Mouse (Mus musculus) forebrain, embryonic 13.5 days (tissue): Measurements from ENCODE around the gene Dnajc6. TPM values are rescaled to one million over a fixed set of nuclear protein-coding genes. Genes with fewer than 3 reads are reported as not detected.
A peak's percentile ranks its signal among the peaks of the same experiment; 100 is the strongest.

ENCODE experiments used
- ATAC-seq: fragments of 200-750 bp; cut with Nextera tagmentation; 2 replicates; pipeline ENCODE4 v1.8.0; 2017
- H3K27ac ChIP-seq: fragments of 300-500 bp; sonication (generic); 2 replicates; pipeline ENCODE4 v1.5.1; 2015; ENCODE audit warnings: inconsistent platforms, mild to moderate bottlenecking, moderate library complexity
- H3K27me3 ChIP-seq: fragments of 300-500 bp; sonication (generic); 2 replicates; pipeline ENCODE4 v1.6.1; 2015; ENCODE audit warnings: mild to moderate bottlenecking, inconsistent platforms
- H3K36me3 ChIP-seq: fragments of 300-500 bp; sonication (generic); 2 replicates; pipeline ENCODE4 v1.6.1; 2015; ENCODE audit warnings: mild to moderate bottlenecking, inconsistent platforms; ENCODE audit not compliant: poor library complexity, severe bottlenecking
- H3K4me1 ChIP-seq: fragments of 300-500 bp; sonication (generic); 2 replicates; pipeline ENCODE4 v1.6.1; 2015; ENCODE audit warnings: inconsistent platforms
- H3K4me2 ChIP-seq: fragments of 300-500 bp; sonication (generic); 2 replicates; pipeline ENCODE4 v1.6.1; 2015; ENCODE audit warnings: inconsistent platforms, mild to moderate bottlenecking, moderate library complexity
- H3K4me3 ChIP-seq: fragments of 300-500 bp; sonication (generic); 2 replicates; pipeline ENCODE4 v1.5.1; 2015; ENCODE audit warnings: mild to moderate bottlenecking, inconsistent platforms
- H3K9ac ChIP-seq: fragments of 300-500 bp; sonication (generic); 2 replicates; pipeline ENCODE4 v1.6.1; 2015; ENCODE audit warnings: mild to moderate bottlenecking, inconsistent platforms
- H3K9me3 ChIP-seq: fragments of 300-500 bp; sonication (generic); replicated peaks from 2 replicates; pipeline ENCODE4 v1.6.1; 2016; ENCODE audit warnings: inconsistent platforms
- WGBS: fragments of 180-500 bp; shearing (Covaris S2); methylation state at CpG from one replicate; pipeline ENCODE4 v1.1.7; 2015; 5-methylcytosine and 5-hydroxymethylcytosine counted together
- polyA plus RNA-seq: library from polyadenylated mRNA; unstranded; fragments of >200 nt; fragmentation: Nextera tagmentation; extraction: Ambion mirVana; gene quantifications from 2 replicates; pipeline ENCODE4 v1.2.1, GENCODE M21; 2015

Gene Dnajc6
- polyA plus RNA-seq, 1 experiment from 2014 or later, result 10.8 TPM

DNA sequence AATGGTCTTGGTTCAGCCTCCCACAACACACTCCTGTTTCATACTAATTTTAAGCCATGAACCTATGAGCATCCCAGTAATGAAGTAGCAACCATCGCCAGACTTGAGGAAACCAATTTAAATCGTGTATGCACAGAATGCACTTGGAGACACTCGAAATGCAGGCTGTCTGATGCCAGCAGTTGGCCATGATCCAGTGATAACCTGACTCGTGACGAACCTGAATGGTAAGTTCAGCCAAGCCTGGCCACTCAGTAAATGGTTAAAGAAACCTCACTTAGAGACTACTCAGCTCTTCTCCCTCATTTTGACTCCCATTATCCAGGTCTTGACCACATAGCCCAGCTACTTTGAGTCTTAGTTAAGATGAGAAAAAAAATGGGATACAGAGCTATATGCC lies 27.2 kb upstream of the Dnajc6 start:
- H3K4me1 ChIP-seq, result no peaks in the 10 kb centered on the region
- H3K4me2 ChIP-seq, result no peak overlapping the region
- H3K9me3 ChIP-seq, result no peaks in the 10 kb centered on the region
- no peaks in the 10 kb centered on the region for H3K27me3 ChIP-seq
- WGBS, result 75% methylated on average over 5 of the region's 5 CpGs
- no peak overlapping the region for H3K27ac ChIP-seq
- no peak overlapping the region for H3K4me3 ChIP-seq
- no peak for ATAC-seq
- no peak overlapping the region for H3K9ac ChIP-seq
- H3K36me3 ChIP-seq, result no peaks in the 10 kb centered on the region

GRCm38 (mm10) chr4:101470543-101470942 lies 25.9 kb upstream of the Dnajc6 start:
- Histone ChIP-seq H3K27ac (no peak overlapping the region), H3K4me3 (no peak overlapping the region), H3K9me3 (no peaks in the 10 kb centered on the region), H3K36me3 (no peaks in the 10 kb centered on the region), H3K9ac (no peak overlapping the region), H3K4me1 (no peaks in the 10 kb centered on the region), H3K4me2 (no peak overlapping the region), H3K27me3 (no peaks in the 10 kb centered on the region)
- no peak for ATAC-seq
- 65% methylated on average over 5 of the region's 5 CpGs for WGBS

DNA sequence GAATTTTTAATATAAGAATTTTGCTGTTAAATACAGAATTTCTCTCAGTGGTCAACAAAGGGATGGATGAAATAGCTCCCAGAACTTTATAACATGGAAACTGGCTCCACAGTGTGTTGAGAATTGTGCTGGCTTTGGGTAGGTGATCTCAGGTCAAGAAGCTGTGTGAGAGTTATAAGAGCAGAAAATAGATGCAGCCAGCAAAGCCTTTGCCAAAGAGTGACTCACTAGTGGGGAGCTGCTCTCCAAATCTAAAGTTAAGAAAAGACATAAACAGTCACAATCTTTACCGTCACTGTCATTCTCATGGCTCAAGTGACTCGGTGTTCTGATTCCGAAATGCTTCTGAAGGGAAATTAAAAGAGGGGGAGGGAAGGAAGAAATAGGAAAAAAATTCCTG lies 23.7 kb upstream of the Dnajc6 start:
- no peaks in the 10 kb centered on the region for H3K36me3 ChIP-seq
- no peaks in the 10 kb centered on the region for H3K27me3 ChIP-seq
- H3K27ac ChIP-seq, result no peak overlapping the region
- WGBS, result 93% methylated on average over 3 of the region's 3 CpGs
- no peaks in the 10 kb centered on the region for H3K4me1 ChIP-seq
- no peak overlapping the region for H3K9ac ChIP-seq
- no peak for ATAC-seq
- H3K4me2 ChIP-seq, result no peak overlapping the region
- no peak overlapping the region for H3K4me3 ChIP-seq
- H3K9me3 ChIP-seq, result no peaks in the 10 kb centered on the region

DNA sequence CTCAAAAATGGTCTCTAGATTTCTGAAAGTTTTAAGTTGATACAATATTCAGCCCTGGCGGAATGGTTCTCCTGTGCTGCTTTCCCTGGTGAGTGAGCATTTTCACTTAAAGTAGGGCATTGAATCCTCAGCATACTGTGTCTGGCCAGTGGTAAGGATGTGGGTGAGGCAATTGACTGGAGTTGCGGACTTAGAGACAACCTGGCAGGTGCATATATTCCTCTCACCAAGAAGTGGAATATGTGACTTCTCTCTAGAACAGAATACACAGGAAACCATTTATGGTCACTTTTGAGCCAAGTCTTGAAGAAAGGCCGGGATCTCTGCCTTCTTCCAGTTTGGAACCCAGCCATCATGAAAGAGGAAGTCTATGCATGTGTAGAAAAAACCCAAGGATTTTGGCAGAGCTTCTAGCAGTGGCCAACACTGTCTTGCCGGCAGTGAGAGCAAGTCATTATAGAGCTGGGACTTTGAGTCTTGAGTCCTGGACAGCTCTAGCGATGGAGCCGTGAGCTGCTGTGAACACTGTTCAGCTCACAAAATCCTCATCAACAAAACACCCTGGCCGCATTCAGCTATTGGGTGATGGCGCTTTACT lies 6.0 kb upstream of the Dnajc6 start:
- no peaks in the 10 kb centered on the region for H3K36me3 ChIP-seq
- H3K4me1 ChIP-seq, result no peaks in the 10 kb centered on the region
- H3K27me3 ChIP-seq, result peaks cover 10% of the 10 kb centered on the region
- H3K9me3 ChIP-seq, result no peaks in the 10 kb centered on the region
- 92% methylated on average over 8 of the region's 8 CpGs for WGBS
- H3K4me3 ChIP-seq, result no peak overlapping the region
- ATAC-seq, result no peak
- H3K27ac ChIP-seq, result no peak overlapping the region
- H3K9ac ChIP-seq, result no peak overlapping the region
- no peak overlapping the region for H3K4me2 ChIP-seq

GRCm38 (mm10) chr4:101491704-101492103 lies 4.7 kb upstream of the Dnajc6 start:
- Histone ChIP-seq H3K4me2 (no peak overlapping the region), H3K4me1 (peaks cover 8% of the 10 kb centered on the region), H3K9ac (no peak overlapping the region), H3K27me3 (peaks cover 22% of the 10 kb centered on the region), H3K36me3 (no peaks in the 10 kb centered on the region), H3K4me3 (no peak overlapping the region), H3K9me3 (no peaks in the 10 kb centered on the region), H3K27ac (no peak overlapping the region)
- ATAC-seq, result no peak
- 67% methylated on average over 6 of the region's 6 CpGs for WGBS

DNA sequence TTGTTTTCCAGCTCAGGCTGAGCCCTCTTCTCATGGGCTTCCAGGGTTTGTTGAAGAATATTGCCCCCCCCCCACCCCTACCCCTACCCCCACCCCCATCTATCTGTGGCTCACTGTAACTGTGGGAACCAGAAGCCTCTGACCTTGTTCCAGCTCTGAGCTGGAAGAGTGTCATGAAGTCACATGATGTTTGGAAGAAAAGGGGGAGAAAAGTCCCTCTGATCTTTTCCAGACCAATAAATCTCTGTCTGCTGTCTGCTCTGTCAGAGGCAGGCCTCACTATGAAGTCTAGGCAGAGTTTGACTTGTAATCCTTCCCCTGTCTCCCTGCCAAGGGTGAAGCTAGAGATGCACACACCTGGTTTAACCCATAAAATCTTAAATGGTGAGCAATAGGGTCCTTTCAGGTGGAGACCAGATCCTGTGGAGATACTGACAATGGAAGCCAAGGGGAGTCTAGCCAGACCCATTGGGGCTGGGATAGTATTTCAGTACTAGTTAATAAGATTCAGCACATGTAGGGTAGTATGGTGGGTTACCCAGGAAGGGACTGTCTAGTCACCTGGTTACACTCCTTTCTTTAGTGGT lies 2.7 kb upstream of the Dnajc6 start:
- Histone ChIP-seq H3K9ac (no peak overlapping the region), H3K36me3 (no peaks in the 10 kb centered on the region), H3K4me2 (no peak overlapping the region), H3K9me3 (no peaks in the 10 kb centered on the region), H3K4me3 (no peak overlapping the region), H3K27ac (no peak overlapping the region), H3K4me1 (peaks cover 17% of the 10 kb centered on the region), H3K27me3 (peaks cover 41% of the 10 kb centered on the region)
- no peak for ATAC-seq

- Histone ChIP-seq H3K27me3 (peaks cover 48% of the 10 kb centered on the region), H3K4me3 (peak overlapping the region; percentile 64), H3K27ac (no peak overlapping the region), H3K9me3 (no peaks in the 10 kb centered on the region), H3K9ac (peak overlapping the region; percentile 70), H3K4me2 (peak overlapping the region; percentile 98), H3K36me3 (no peaks in the 10 kb centered on the region), H3K4me1 (peaks cover 17% of the 10 kb centered on the region)
- ATAC-seq, result no peak
- 2% methylated on average over 28 of the region's 28 CpGs for WGBS
These were observed 287 bp upstream of the Dnajc6 start for GRCm38 (mm10) chr4:101496188-101496533.

DNA sequence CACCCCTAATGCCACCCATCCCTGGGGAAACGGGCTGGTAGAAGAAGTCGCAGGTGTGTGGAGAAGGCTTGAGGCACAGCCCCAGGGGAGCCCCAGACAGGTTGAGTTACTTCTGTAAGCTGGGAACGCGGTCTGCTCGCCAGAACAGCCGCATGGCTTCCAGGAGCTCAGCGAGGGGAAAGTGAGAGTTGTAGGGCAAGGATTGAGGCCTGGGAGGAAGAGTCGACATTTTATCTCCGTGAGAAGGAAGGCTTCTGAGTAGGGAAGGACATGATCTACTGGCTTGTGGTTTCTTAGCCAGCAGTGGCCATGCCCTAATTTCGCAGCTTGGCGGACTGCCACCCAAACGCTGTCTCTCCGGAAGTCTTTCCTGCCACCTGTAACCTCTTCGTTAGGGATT lies 888 bp downstream of the Dnajc6 start:
- 7% methylated on average over 14 of the region's 14 CpGs for WGBS
- Histone ChIP-seq H3K27ac (no peak overlapping the region), H3K36me3 (no peaks in the 10 kb centered on the region), H3K4me1 (peaks cover 17% of the 10 kb centered on the region), H3K9ac (peak overlapping the region; percentile 37; the same call in 1 of the 2 replicates), H3K4me3 (peak overlapping the region; percentile 64), H3K9me3 (no peaks in the 10 kb centered on the region), H3K4me2 (peak overlapping the region; percentile 98), H3K27me3 (peaks cover 48% of the 10 kb centered on the region)
- no peak for ATAC-seq

GRCm38 (mm10) chr4:101504470-101505007 lies 8.1 kb downstream of the Dnajc6 start:
- Histone ChIP-seq H3K4me3 (no peak overlapping the region), H3K9me3 (no peaks in the 10 kb centered on the region), H3K4me2 (no peak overlapping the region), H3K27ac (no peak overlapping the region), H3K36me3 (no peaks in the 10 kb centered on the region), H3K9ac (no peak overlapping the region), H3K27me3 (peaks cover 7% of the 10 kb centered on the region; the same call in 1 of the 2 replicates), H3K4me1 (peaks cover 17% of the 10 kb centered on the region)
- 23% methylated on average over 7 of the region's 7 CpGs for WGBS
- no peak for ATAC-seq

- H3K4me3 ChIP-seq, result no peak overlapping the region
- no peak overlapping the region for H3K9ac ChIP-seq
- H3K36me3 ChIP-seq, result no peaks in the 10 kb centered on the region
- H3K4me1 ChIP-seq, result peaks cover 19% of the 10 kb centered on the region
- H3K4me2 ChIP-seq, result no peak overlapping the region
- peaks cover 12% of the 10 kb centered on the region; the same call in 1 of the 2 replicates for H3K27me3 ChIP-seq
- no peaks in the 10 kb centered on the region for H3K9me3 ChIP-seq
- no peak for ATAC-seq
- no peak overlapping the region for H3K27ac ChIP-seq
- 85% methylated on average over 2 of the region's 2 CpGs for WGBS
These were observed 9.5 kb downstream of the Dnajc6 start for GRCm38 (mm10) chr4:101505966-101506365.

DNA sequence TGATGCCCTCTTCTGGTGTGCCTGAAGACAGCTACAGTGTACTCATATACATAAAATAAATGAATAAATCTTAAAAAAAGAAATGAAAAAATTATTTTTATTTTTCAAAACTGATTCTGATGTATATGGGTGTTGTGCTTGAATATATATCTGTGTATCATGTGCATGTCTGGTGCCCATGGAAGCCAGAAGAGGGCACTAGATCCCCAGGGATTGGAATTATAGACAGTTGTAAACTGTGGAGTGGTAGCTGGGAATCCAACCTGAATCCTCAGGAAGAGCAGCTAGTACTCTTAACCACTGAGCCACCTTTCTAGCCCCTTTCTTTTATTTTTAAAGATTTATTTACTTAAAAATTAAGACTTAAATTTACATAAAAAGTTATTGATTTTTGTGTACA lies 9.9 kb downstream of the Dnajc6 start:
- Histone ChIP-seq H3K9me3 (no peaks in the 10 kb centered on the region), H3K36me3 (no peaks in the 10 kb centered on the region), H3K27me3 (peaks cover 12% of the 10 kb centered on the region; the same call in 1 of the 2 replicates), H3K4me3 (no peak overlapping the region), H3K27ac (no peak overlapping the region), H3K4me1 (peaks cover 19% of the 10 kb centered on the region), H3K4me2 (no peak overlapping the region), H3K9ac (no peak overlapping the region)
- ATAC-seq, result no peak

DNA sequence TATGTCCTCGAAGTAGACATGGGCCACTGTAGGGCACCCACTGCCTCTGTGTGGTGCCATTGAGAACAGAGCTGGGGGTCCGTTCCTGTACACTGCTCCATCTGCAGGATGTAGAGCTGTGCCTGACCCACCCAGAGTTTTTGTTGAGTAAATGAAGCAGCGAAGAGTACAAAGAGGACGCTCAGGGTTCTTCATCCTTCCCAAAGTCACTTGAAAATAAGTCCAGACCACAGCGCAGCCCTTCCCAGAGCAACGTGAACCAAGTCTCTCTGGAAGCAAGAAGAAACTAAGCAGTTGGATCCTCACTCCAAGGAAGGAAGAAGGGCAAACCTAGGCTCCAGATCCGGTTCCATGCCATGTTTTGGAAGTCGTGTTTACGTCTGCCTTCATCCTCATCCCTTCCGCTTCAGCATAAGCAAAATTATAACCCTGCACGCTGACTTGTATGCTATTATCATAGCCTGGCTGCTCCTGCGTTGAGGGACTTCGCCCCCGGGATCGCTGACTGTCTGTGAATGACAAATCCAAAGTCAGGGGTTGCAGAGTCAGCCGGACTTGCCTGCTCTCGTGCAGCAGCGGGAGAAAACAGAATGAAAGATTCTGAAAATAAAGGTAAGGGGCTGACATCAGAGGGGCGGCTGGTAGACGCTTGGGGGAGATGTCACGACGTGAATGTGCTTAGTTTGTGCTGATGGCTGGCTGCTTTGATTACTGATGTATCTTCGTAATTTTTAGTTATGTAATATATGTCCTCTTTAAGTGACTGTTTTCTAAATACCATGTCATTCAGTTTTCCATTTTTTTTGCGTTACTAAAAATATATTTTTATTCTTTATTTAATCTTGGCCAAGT lies 11.3 kb downstream of the Dnajc6 start:
- Histone ChIP-seq H3K27me3 (peaks cover 12% of the 10 kb centered on the region; the same call in 1 of the 2 replicates), H3K9ac (peak overlapping the region; percentile 60), H3K36me3 (no peaks in the 10 kb centered on the region), H3K4me2 (peak overlapping the region; percentile 93), H3K4me1 (peaks cover 19% of the 10 kb centered on the region), H3K27ac (no peak overlapping the region), H3K9me3 (no peaks in the 10 kb centered on the region), H3K4me3 (peak overlapping the region; percentile 51)
- peak; percentile 75 for ATAC-seq
- 10% methylated on average over 24 of the region's 24 CpGs for WGBS
